Mouse (Mus musculus) limb, embryonic 15.5 days (tissue): ENCODE results near the gene Insrr. TPM values are rescaled to one million over a fixed set of nuclear protein-coding genes. Genes with fewer than 3 reads are reported as not detected.

Experiments
- polyA plus RNA-seq: library from polyadenylated mRNA; unstranded; fragments of >200 nt; fragmentation: Nextera tagmentation; extraction: Ambion mirVana; gene quantifications from 2 replicates; pipeline ENCODE4 v1.2.1, GENCODE M21; 2015

The Insrr gene
- polyA plus RNA-seq, 1 experiment from 2014 or later: 0.19 TPM

Other genes starting within 250 kb of the Insrr start
- gene Arhgef11, start 179.4 kb upstream of the Insrr start, polyA plus RNA-seq: 15.3 and 17.0 TPM in 2 replicates
- gene Lrrc71, start 48.3 kb upstream of the Insrr start, polyA plus RNA-seq: 0.36 and 0.59 TPM in 2 replicates
- 0.48 and 0.76 TPM in 2 replicates for gene Ntrk1, start 1.8 kb upstream of the Insrr start, polyA plus RNA-seq
- gene Pear1, start 27.4 kb downstream of the Insrr start, polyA plus RNA-seq: 24.6 and 25.7 TPM in 2 replicates
- gene Sh2d2a, start 49.8 kb downstream of the Insrr start, polyA plus RNA-seq: 0.05 TPM in 1 of 2 replicates, not detected in the other
- 13.1 and 15.0 TPM in 2 replicates for gene Prcc, start 88.7 kb downstream of the Insrr start, polyA plus RNA-seq
- gene Hdgf, start 109.4 kb downstream of the Insrr start, polyA plus RNA-seq: 223 and 241 TPM in 2 replicates
- 62.9 and 64.3 TPM in 2 replicates for gene Mrpl24, start 122.6 kb downstream of the Insrr start, polyA plus RNA-seq
- gene Isg20l2, start 133.4 kb downstream of the Insrr start, polyA plus RNA-seq: 48.5 and 56.0 TPM in 2 replicates
- gene Rrnad1, start 133.8 kb downstream of the Insrr start, polyA plus RNA-seq: 18.4 and 18.5 TPM in 2 replicates
- 249 and 274 TPM in 2 replicates for gene Crabp2, start 151.7 kb downstream of the Insrr start, polyA plus RNA-seq
- 26.6 and 37.2 TPM in 2 replicates for gene Nes, start 174.1 kb downstream of the Insrr start, polyA plus RNA-seq
- gene Bcan, start 203.3 kb downstream of the Insrr start, polyA plus RNA-seq: 0.72 and 1.1 TPM in 2 replicates
- gene Hapln2, start 230.6 kb downstream of the Insrr start, polyA plus RNA-seq: not detected in 2 replicates
- 29.4 and 32.6 TPM in 2 replicates for gene Gpatch4, start 246.2 kb downstream of the Insrr start, polyA plus RNA-seq